Mouse (Mus musculus): Measurements from ENCODE around the gene Dyrk3.

DNA sequence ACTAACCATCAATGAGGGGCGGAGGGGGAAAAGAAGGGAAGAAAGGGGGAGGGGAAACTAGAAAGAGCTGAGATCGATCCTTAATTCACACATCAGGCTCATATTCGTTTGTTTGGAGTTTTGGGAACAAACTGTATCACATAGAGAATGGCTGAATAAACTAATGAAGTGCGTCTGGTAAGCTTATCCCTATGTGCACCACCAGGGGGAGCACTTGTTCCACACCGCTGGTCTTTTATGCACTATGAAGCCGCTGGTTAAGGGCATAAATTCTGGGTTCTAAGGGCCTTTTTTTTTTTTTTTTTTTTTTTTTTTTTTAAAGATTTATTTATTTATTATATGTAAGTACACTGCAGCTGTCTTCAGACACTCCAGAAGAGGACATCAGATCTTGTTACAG is 22.2 kb downstream of the Dyrk3 start:
- TF ChIP-seq CTCF (IDR thresholded peaks at IDR 0.05; ENCODE audit: borderline replicate concordance, control insufficient read depth, extremely low read depth, insufficient read depth, low read length, poor library complexity): no peak
- no peak for TF ChIP-seq POLR2A (IDR thresholded peaks at IDR 0.05; ENCODE audit: control insufficient read depth, extremely low read depth, insufficient read depth, low read length, poor library complexity)
